Mouse (Mus musculus): ENCODE results near the gene Hormad2. TPM values are rescaled to one million over a fixed set of nuclear protein-coding genes. Genes with fewer than 3 reads are reported as not detected.

The Hormad2 gene
- total RNA-seq, 2 experiments from 2014 or later, result 2.7 TPM; not detected in 1

GRCm38 (mm10) chr11:4451116-4451515, 10.2 kb upstream of the Hormad2 start:
- peak; percentile 82 for ATAC-seq (replicated peaks; ENCODE audit: poor library complexity, severe bottlenecking)

DNA sequence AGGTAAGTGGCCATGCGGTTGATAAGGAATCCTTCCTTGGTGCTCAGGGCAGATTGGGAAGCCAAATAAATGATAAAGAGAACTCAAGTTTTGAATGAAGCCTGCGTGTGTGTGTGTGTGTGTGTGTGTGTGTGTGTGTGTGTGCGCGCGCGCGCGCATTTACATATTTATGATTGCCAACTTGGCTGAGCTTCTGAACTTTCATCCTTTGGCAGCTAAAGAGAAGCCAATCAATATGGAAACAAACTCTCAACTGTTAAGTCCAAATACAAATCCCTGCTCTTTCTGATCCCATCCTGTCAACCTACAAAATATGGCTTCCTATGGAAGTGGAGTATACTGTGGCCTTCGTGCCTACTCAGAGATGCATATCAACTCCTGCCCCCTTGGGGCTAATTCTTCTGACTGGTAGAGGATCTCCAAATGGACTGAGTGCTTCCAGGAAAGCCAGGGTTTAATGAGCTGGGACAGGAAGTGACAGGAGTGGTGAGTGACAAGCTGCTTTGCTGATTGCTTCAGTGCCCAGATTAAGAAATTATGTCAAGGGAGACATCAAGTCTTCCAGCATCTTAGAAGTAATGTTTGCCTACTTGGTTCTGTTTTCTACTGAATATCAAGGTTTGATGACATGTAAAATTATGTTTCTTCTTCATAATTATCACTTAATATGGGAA, 5.4 kb upstream of the Hormad2 start:
- ATAC-seq (replicated peaks; ENCODE audit: poor library complexity, severe bottlenecking), result peak; percentile 42; the same call in 1 of the 2 replicates

DNA sequence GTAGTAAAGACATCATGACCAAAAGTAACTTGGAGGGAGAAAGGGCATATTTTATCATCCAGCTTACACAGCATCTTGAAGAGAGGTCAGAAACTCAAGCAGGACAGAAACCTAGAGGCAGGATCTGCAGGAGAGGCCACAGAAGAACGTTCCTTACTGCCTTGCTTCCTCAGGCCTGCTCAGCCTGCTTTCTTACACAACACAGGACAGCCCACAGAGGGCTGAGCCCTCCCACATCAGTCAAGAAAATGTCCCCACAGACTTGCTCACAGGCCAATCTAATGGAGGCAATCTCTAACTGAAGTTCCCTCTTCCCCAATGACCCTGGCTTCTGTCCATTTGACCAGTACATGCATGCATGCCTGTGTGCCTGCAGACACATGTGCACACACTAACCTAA, 1.4 kb upstream of the Hormad2 start:
- peak; percentile 84 for ATAC-seq (replicated peaks; ENCODE audit: poor library complexity, severe bottlenecking)

- no peak for ATAC-seq (replicated peaks; ENCODE audit: poor library complexity, severe bottlenecking)
These were observed 2.7 kb downstream of the Hormad2 start for GRCm38 (mm10) chr11:4438211-4438610.

DNA sequence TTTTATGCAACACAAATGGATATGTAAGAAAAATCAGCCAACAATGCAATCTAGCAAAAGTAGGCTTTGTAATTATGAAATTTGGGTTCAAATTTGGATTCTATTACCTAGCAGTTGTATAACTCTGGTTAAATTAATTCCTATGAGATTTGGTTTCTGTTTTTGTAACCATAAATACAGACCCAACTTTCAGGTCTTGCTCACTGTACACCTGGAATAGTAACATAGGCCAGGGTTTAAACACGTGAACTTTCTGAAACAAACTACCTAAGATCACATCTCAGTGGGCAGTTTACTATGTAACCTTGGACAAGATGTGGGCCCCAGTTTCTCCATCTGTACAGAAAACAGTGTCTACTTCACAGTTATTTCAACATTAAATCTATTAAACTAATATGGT, 3.6 kb downstream of the Hormad2 start:
- no peak for ATAC-seq (replicated peaks; ENCODE audit: poor library complexity, severe bottlenecking)

DNA sequence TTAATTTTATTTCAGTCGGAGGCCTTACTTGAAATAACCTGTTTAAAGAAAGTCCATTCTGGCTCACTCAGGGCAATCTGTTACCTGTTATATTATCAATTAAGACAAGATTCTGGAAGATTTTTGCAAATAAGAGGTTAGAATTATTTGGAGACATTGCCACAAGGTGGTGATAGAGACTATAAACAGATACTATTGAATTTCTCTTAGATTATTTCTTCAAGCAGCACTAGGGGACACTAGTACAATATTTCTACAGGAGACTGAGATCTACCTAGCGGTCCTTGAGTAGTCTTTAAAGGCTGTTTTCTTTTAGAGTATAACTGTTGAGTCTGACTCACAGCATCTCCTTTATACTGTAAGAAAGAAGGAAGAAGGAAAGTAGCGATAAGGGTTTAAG, 4.3 kb downstream of the Hormad2 start:
- ATAC-seq (replicated peaks; ENCODE audit: poor library complexity, severe bottlenecking), result no peak

DNA sequence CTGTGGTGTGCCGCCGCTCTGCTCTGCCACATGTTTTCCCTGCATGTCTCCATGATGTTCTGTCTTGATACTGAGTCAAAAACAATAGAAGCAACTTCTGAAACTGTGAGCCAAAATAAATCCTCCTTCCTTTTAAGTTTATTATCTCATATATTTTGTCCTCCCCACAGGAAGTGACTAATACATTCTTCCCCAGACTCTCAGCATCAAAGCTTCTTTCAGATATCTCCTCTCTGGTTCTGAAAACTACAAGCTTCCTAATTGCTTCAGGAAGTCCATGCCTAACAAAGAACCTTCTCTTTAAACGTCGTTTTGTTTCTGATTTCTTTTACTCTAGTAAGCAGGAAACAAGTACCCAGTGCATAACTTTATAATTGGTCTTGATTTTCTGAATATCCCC, 6.4 kb downstream of the Hormad2 start:
- ATAC-seq (replicated peaks; ENCODE audit: poor library complexity, severe bottlenecking), result no peak

DNA sequence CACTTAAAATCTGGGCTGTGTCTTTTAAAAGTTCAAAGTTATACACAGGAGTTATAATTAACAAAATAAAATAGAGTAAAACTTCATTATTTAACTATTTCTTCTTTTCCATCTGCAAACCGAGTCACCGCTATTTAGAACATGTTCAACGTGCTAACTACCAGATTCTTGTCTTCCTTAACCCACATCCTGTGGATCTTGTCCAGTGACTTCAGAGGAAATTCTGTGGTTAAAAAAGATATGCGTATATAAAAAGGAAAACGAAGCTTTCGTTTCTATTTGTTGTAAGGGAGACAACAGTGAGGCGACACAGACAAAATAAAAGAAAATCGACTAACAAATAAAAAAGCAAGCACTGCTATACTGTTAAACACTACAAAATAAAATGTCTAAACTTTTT, 17.1 kb downstream of the Hormad2 start:
- no peak for ATAC-seq (replicated peaks; ENCODE audit: poor library complexity, severe bottlenecking)

DNA sequence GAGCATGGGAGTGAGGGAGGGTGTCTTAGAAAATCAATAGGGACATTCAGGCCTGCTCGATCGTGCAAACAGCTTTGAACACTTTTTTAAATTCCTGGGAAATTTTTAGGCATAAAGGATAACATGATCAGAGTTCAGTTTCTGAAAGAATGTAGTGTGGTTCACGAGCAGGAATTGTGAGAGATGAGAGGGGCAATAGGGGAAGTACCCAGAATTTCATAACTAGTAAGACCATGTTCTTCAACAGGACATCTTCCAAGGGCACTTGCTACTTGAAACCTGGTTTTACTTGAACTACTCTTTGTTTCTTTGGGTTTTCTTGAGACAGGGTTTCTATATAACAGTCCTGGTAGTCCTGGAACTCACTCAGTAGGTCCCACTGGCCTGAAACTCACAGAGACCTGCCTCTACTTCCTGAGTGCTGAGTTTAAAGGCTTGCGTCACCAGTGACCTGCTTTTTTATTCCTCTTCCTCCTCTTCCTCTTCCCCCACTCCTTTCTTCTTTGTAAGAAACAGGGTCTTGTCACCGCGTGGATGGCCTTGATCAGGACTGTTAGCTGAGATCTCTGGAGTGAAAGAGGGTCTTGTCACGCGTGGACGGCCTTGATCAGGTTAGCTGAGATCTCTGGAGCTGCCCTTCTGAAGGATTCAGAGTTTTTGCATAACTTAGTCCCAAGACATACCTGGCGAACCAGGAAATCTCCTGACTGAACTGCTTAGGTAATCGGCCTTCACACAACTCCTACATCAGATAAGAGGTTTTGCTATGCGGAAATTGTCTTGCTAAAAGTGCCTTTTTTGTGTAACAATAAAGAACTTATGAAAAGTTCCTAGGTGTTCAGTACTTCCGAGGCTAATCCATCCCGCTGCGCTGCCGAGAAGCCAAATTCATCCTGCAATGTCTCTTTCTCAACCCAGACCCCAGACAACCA, 18.1 kb downstream of the Hormad2 start:
- peak; percentile 76 for ATAC-seq (replicated peaks; ENCODE audit: poor library complexity, severe bottlenecking)

DNA sequence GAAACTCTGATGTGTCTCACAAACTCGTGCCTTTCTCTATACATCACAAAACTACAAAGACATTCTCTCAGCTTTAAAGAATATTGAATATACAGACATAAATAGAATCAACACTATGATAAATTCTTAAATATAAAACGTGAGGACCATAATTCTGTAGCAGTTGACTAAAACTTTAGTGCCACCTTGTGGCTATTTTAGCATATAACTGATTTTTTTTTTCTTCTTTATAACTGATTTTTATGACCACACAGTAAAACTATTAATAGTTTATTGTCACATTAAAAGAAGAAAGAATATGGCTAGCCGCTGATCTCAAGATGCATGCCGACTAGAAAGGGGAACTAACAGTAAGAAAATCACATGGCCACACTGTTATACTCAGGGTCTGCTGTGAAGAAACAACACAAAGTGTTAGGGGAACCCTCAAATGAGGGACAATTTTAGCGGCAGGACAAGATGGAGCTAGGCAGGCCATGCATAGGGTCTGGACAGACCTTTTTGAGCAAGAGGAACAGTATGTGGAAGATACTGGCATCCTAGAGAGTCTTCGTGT, 18.9 kb downstream of the Hormad2 start:
- ATAC-seq (replicated peaks; ENCODE audit: poor library complexity, severe bottlenecking), result peak; percentile 79

GRCm38 (mm10) chr11:4417986-4418385, 22.9 kb downstream of the Hormad2 start:
- ATAC-seq (replicated peaks; ENCODE audit: poor library complexity, severe bottlenecking), result no peak

DNA sequence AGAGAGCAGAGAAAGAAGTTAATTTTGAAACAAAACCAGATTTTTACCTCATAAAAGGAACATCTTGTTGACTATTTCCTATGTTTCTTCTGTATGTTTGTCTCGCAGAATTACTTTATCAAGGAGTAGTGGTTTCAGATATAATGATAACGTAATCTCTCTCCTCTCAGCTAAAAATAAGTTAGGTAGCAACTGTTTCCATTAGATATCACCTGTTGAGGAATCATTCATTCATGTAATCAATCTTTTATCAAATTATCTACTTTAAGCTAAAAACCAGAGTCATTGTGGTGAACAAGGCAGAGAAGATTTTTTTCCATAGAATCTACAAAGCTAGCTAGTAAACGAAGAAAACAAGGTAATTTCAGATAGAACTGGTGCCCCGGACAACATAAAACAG, 28.6 kb downstream of the Hormad2 start:
- ATAC-seq (replicated peaks; ENCODE audit: poor library complexity, severe bottlenecking), result no peak

DNA sequence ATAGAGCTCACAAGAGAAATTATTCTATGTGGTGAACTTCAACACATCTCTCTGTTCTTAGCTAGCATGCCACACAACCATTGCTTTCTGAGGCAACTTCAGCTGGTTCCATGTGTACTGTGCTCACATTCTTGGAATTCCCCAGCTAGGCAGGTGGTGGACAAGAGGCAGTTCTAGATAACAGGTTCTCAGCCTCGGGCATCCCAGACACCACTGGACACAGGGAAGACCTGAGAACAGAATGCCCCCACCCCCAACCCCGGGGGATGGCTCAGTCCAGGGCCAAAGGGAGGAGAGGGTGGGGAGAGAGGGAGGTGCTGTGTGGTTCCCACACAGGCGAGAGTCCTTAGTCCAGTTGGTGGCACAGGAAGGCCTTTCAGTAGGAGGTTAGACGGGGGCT, 36.6 kb downstream of the Hormad2 start:
- ATAC-seq (replicated peaks; ENCODE audit: poor library complexity, severe bottlenecking), result no peak

DNA sequence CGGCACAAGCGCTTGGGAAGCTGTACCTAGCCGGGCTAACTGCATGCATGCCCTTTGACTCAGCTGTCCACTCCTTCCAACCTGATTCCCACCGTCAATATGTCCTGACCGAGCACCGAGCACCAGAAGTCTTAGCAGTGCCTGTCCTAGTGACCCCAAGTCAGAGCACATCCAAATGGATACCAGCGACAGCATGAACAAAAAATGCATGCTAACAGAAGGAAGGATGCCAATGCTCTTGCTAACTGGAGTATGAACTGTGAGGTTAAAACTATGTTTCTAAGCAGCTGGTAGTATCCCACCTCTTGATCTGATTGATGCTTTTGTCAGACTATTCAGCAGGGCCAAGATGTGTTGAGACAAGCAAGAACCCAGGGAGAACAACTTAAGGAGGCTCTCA, 37.5 kb downstream of the Hormad2 start:
- ATAC-seq (replicated peaks; ENCODE audit: poor library complexity, severe bottlenecking), result no peak

DNA sequence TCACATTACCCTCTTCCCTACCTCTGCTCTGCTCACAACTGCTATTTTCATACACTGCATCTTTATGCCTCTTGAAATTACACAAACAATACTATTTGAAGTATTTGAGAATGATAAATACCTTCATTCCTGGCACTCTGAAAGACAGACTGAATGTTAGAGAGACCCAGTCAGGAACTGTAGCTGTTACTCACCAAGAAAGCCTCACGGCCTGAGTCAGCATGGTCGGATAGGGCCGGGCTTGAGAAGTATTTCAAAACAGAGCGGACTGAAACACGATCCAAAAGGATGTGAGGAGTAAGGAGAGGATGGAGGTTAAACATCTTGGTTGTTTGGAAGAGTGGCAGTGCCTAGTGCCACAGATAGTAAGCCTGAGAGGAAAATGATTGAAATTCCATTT, 39.7 kb downstream of the Hormad2 start:
- ATAC-seq (replicated peaks; ENCODE audit: poor library complexity, severe bottlenecking), result no peak

DNA sequence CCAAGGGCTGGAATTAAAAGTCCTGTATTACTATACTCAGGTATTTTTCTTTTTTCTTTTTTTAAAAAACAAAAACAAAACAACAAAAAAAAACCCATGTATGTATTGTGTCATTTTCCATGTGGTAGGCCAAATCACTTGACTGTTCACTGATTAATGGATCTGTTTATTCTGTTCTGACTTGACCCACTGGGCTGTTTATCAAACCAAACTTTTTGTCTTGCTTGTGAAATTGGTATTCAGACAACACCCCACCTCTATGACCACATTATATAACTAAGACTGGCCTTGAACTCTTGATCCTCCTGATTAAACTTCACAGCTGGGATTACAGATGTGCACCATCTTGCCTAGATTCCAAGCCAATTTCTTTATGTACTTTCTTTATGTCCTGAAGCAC, 46.7 kb downstream of the Hormad2 start:
- ATAC-seq (replicated peaks; ENCODE audit: poor library complexity, severe bottlenecking), result no peak

- ATAC-seq (replicated peaks; ENCODE audit: poor library complexity, severe bottlenecking), result no peak
These were observed 52.9 kb downstream of the Hormad2 start for GRCm38 (mm10) chr11:4388018-4388417.

- peak; percentile 75 for ATAC-seq (replicated peaks; ENCODE audit: poor library complexity, severe bottlenecking)
These were observed 58.6 kb downstream of the Hormad2 start for GRCm38 (mm10) chr11:4382321-4382720.

GRCm38 (mm10) chr11:4379857-4380256, 61.0 kb downstream of the Hormad2 start:
- peak; percentile 86 for ATAC-seq (replicated peaks; ENCODE audit: poor library complexity, severe bottlenecking)

DNA sequence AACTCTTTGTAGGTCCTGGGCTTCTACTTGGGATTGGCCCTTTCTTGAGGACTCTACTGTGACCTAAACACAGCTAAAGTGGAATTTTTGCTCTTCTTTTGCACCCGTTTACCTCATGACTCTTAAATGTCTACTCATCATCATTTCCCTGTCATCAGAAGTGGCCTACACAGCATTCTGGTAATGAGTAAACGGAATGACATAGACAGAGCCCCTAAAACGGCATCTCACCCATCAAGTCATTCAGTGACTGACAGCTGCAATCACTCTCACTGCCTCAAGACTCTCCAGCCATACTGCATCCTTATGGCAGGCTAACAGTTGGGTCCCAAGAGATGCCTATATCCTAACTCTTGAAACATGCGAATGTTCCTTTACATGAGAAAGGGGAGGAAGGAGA, 74.5 kb downstream of the Hormad2 start:
- ATAC-seq (replicated peaks; ENCODE audit: poor library complexity, severe bottlenecking), result no peak

DNA sequence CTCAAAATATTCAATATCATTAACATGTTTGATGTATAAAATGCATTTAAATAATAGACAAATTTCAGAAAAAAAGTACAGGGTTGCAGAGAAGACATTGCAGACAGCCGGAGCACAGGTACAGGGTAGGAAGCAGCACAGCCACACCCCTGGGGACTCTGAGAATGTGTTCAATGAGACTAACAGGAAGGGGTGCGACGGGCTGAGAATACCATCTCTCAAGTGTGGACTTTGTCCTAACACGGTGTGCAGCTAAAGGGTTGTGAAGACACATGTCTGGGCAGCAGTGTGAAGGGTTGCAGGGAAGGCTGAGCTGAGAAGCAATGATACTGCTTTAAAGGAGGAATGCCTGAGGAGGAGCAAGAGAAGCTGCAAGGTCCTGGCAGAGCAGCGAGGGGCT, 85.5 kb downstream of the Hormad2 start:
- ATAC-seq (replicated peaks; ENCODE audit: poor library complexity, severe bottlenecking), result no peak

Measured in granulocyte monocyte progenitor cell, adult 5-6 weeks (primary cell).